Mouse (Mus musculus) hindbrain, embryonic 16.5 days (tissue): ENCODE results near the gene Spata33. TPM values are rescaled to one million over a fixed set of nuclear protein-coding genes. Genes with fewer than 3 reads are reported as not detected.
"Not testable (repeated sequence)": the region's sequence is repeated elsewhere in the genome, so short reads cannot be mapped to it uniquely, and the experiment has no call there.

Experiments used
- ATAC-seq: fragments of 200-750 bp; cut with Nextera tagmentation; 2 replicates; pipeline ENCODE4 v1.8.0; 2017; ENCODE audit warnings: moderate TSS enrichment, moderate library complexity
- H3K27ac ChIP-seq: fragments of 300-500 bp; sonication (generic); 2 replicates; pipeline ENCODE4 v1.5.1; 2014; ENCODE audit warnings: low read depth, mild to moderate bottlenecking, control low read depth, low read length, moderate library complexity
- H3K27me3 ChIP-seq: fragments of 300-500 bp; sonication (generic); replicated peaks from 2 replicates; pipeline ENCODE4 v1.6.1; 2014; ENCODE audit warnings: low read length; ENCODE audit not compliant: control insufficient read depth, insufficient read depth
- H3K36me3 ChIP-seq: fragments of 300-500 bp; sonication (generic); 2 replicates; pipeline ENCODE4 v1.6.1; 2014; ENCODE audit warnings: mild to moderate bottlenecking, low read length, moderate library complexity, mixed read lengths; ENCODE audit not compliant: control insufficient read depth, insufficient read depth
- H3K4me1 ChIP-seq: fragments of 300-500 bp; sonication (generic); 2 replicates; pipeline ENCODE4 v1.6.1; 2014; ENCODE audit warnings: low read depth, low read length; ENCODE audit not compliant: control insufficient read depth, insufficient read depth
- H3K4me2 ChIP-seq: fragments of 300-500 bp; sonication (generic); 2 replicates; pipeline ENCODE4 v1.6.1; 2014; ENCODE audit warnings: mild to moderate bottlenecking, low read length, control low read depth, moderate library complexity
- H3K4me3 ChIP-seq: fragments of 300-500 bp; sonication (generic); 2 replicates; pipeline ENCODE4 v1.5.1; 2014; ENCODE audit warnings: mild to moderate bottlenecking, low read length, control low read depth, moderate library complexity
- H3K9ac ChIP-seq: fragments of 300-500 bp; sonication (generic); 2 replicates; pipeline ENCODE4 v1.6.1; 2014; ENCODE audit warnings: low read depth, mild to moderate bottlenecking, control low read depth, low read length, moderate library complexity
- H3K9me3 ChIP-seq: fragments of 300-500 bp; sonication (generic); 2 replicates; pipeline ENCODE4 v1.6.1; 2014; ENCODE audit warnings: mild to moderate bottlenecking, low read length, moderate library complexity; ENCODE audit not compliant: control insufficient read depth
- WGBS: fragments of 180-500 bp; shearing (Covaris S2); extraction: QIAGEN DNeasy Blood & Tissue Kit; methylation state at CpG from one replicate; pipeline ENCODE4 v1.1.7; 2014; 5-methylcytosine and 5-hydroxymethylcytosine counted together
- polyA plus RNA-seq: library from polyadenylated mRNA; unstranded; fragments of >200 nt; fragmentation: Nextera tagmentation; extraction: Ambion mirVana; gene quantifications from 2 replicates; pipeline ENCODE4 v1.2.1, GENCODE M21; 2015

Spata33 gene
- polyA plus RNA-seq: 7.0 and 7.1 TPM in 2 replicates

DNA sequence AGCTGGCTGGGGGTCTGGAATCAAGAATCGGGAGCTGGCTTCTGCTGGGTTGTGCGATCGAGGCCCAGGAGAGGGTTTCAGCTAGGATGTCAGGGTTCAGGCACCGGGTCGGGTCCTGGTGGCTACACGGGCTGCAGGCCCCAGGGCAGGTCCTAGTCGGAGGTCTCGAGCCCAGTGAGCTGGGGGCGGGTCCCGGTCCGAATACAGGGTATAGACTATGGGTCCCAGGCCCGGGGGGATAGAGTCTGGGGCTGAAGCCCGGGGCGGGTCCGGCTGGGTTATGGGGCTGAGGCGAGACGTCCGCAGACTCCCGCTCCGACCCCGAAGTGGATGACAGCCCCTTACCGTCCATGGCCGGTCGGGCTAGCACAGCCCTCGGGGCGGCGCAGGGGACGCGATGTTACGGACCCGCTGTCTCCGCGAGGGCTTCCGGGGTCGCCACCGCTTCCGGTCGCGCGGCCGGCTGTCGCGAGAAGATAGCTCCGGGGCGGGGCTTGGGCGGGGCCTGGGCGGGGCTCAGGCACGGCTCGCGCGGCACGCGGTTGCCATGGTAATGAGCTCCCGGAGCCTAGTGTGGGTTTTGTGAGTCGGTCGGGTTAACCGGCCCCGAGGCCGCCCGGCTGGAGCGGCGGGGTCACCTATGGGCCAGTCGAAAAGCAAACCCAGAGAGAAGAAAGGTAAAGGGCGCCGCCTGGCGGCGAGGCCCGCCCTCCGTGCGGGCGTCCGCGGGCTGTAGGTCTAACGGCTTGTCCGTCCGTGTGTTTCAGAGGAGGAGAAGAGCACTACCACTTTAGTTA is at the start of gene Spata33, which contains the start of gene Chmp1a:
Gene Spata33, plus strand, starts transcription at position 512 of the 797 bp plus-strand sequence.
Gene Chmp1a, minus strand, starts transcription at position 443 of the 797 bp plus-strand sequence.
- H3K36me3 ChIP-seq: peaks cover 16% of the 10 kb centered on the region
- peak within 1 kb of the TSS; percentile 90 for H3K4me2 ChIP-seq
- peaks cover 19% of the 10 kb centered on the region for H3K4me1 ChIP-seq
- WGBS: 2% methylated on average over 72 of the region's 76 CpGs
- H3K9ac ChIP-seq: peak within 1 kb of the TSS; percentile 96
- H3K4me3 ChIP-seq: peak within 1 kb of the TSS; percentile 95
- ATAC-seq: peak; percentile 96
- no peaks in the 10 kb centered on the region for H3K27me3 ChIP-seq
- no peaks in the 10 kb centered on the region for H3K9me3 ChIP-seq
- peak within 1 kb of the TSS; percentile 69 for H3K27ac ChIP-seq

DNA sequence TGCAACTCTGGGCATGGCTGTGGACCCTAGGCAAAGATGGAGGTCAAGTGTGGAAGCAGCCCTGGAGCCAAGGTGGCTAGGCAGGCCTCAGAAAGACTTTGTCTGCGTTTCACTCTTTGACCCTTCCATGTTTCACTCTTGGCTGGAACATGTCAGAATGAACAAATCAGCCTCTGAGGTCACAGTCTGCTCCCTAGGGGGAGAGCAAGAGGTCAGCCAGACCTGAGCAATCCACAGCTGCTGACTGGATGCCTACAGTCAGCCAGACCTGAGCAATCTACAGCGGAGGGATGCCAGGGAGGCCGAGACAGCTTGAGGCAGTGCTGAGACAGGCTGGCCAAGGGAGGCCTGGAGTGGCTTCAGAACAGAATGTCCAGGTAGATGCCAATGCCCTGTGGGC is 31.2 kb upstream of the Spata33 start:
- WGBS: 60% methylated on average over 3 of the region's 3 CpGs
- H3K27me3 ChIP-seq: no peaks in the 10 kb centered on the region
- no peak for ATAC-seq

DNA sequence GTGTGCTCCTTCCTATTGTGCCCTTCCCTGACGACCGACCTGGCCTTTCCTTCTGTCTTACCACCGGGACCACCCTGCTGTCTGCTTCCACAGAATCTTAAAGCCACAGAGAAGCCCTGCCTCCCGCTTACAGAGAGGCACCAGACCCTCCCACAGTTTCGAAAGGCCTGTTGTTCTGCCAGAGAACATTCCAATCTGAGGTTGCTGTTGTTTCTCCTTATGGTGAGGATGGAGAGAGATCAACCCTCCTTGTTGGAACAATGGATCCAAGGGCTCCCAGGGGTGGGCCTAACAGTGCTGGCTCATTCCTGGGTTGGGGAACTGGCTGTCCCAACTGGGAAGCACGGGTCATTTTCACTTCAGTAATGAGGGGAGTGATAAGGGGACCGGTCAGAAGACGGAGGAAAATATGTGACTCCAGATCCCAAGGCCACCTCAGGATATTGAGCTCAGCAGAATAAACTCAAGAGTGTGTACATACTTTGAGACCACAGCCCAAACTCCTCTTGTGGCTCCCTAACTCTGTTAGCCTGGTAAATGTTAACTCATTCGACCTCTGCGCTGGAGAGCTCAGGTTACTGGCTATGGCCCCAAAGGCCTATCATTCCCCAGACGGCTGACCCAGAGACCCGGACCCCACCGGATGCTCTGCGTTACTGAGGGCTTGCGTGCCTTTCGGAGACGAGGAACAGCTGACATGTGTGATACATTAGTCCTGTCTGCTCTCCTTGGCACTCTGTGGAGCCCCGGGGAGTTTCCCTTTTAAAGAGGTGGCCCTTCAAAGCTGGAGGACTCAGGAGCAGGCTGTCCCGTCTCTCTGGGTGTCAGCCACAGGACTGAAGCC is 26.8 kb upstream of the Spata33 start, which contains the start of gene Dpep1:
Gene Dpep1, plus strand, starts transcription at position 677 of the 844 bp plus-strand sequence.
- no peak for ATAC-seq
- H3K36me3 ChIP-seq: no peaks in the 10 kb centered on the region
- WGBS: 54% methylated on average over 19 of the region's 19 CpGs
- H3K9ac ChIP-seq: no peak within 1 kb of the TSS
- no peak within 1 kb of the TSS for H3K4me3 ChIP-seq
- H3K4me1 ChIP-seq: no peaks in the 10 kb centered on the region; the same call in 1 of the 2 replicates
- no peaks in the 10 kb centered on the region for H3K27me3 ChIP-seq
- H3K9me3 ChIP-seq: no peaks in the 10 kb centered on the region
- H3K27ac ChIP-seq: no peak within 1 kb of the TSS
- H3K4me2 ChIP-seq: no peak within 1 kb of the TSS

More for the DNA sequence above, 31.2 kb upstream of the Spata33 start:
- Histone ChIP-seq H3K9ac (no peak overlapping the region), H3K9me3 (peaks cover 7% of the 10 kb centered on the region; the same call in 1 of the 2 replicates), H3K4me1 (no peaks in the 10 kb centered on the region), H3K36me3 (no peaks in the 10 kb centered on the region), H3K4me2 (no peak overlapping the region), H3K4me3 (no peak overlapping the region), H3K27ac (no peak overlapping the region)

DNA sequence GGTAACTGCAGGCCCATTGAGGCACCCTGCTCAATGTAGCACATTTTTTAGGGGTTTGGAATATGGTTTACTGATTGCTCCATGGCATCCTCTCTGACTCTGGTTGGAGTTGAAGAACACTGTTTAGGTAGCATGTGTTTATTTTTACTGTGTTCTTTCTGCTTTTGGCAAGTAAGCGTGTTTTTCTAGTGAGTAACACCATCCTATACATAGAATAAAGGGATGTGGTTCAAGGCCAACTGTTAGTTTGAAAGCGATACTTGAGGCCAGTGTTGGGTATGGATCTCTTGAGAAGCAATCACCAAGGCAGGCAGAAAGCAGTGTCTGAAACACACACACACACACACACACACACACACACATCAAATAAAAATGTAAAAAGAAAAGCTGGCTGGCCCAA is 24.6 kb upstream of the Spata33 start:
- Histone ChIP-seq H3K9ac (no peak overlapping the region), H3K27ac (no peak overlapping the region), H3K9me3 (no peaks in the 10 kb centered on the region), H3K36me3 (no peaks in the 10 kb centered on the region), H3K4me1 (no peaks in the 10 kb centered on the region; the same call in 1 of the 2 replicates), H3K4me3 (no peak overlapping the region), H3K4me2 (no peak overlapping the region), H3K27me3 (no peaks in the 10 kb centered on the region)
- ATAC-seq: no peak
- 83% methylated on average over 2 of the region's 2 CpGs for WGBS

DNA sequence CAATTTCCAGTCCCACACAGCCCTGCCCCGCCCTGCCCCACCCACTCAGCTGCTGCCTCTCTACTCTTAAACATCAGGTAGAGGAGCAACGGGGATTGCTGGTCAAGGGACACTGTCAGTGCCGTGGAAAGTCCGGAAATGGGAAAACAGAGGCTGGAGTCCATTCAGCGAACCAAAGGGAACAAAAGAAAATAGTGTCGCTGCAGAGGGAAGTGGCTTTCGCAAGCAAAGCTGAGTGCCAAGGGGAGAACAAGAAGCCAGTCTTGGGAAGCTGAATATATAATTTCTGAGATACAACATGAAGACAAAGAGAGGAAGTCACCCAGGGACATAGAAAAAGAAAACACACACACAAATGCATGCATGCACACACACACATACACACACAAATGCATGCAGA is 23.8 kb upstream of the Spata33 start:
- Histone ChIP-seq H3K27me3 (no peaks in the 10 kb centered on the region), H3K4me1 (no peaks in the 10 kb centered on the region; the same call in 1 of the 2 replicates), H3K27ac (no peak overlapping the region), H3K36me3 (no peaks in the 10 kb centered on the region), H3K9me3 (no peaks in the 10 kb centered on the region), H3K4me2 (no peak overlapping the region), H3K4me3 (no peak overlapping the region), H3K9ac (no peak overlapping the region)
- 76% methylated on average over 7 of the region's 7 CpGs for WGBS
- ATAC-seq: no peak

DNA sequence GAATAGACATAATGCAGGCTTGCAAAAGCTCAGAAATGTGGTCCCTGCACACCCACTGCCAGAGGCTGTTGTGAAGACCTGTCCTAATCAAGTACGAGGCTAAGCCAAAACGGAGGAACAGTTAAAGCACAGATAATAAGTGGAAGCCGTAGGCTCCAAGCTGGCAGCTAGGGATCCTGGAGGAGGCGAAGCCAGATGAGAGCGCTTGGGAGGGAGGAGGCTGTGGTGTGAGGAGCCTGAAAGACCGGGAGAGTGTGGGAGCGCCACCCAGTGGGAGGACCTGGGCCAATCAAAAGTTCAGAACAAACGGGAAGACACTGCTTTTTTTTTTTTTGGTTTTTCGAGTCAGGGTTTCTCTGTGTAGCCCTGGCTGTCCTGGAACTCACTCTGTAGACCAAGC is 22.0 kb upstream of the Spata33 start:
- Histone ChIP-seq H3K9me3 (no peaks in the 10 kb centered on the region), H3K36me3 (no peaks in the 10 kb centered on the region), H3K4me3 (no peak overlapping the region), H3K27ac (no peak overlapping the region), H3K9ac (no peak overlapping the region), H3K27me3 (no peaks in the 10 kb centered on the region), H3K4me1 (no peaks in the 10 kb centered on the region; the same call in 1 of the 2 replicates), H3K4me2 (peak overlapping the region; percentile 37)
- no peak for ATAC-seq
- WGBS: 3% methylated on average over 9 of the region's 9 CpGs

DNA sequence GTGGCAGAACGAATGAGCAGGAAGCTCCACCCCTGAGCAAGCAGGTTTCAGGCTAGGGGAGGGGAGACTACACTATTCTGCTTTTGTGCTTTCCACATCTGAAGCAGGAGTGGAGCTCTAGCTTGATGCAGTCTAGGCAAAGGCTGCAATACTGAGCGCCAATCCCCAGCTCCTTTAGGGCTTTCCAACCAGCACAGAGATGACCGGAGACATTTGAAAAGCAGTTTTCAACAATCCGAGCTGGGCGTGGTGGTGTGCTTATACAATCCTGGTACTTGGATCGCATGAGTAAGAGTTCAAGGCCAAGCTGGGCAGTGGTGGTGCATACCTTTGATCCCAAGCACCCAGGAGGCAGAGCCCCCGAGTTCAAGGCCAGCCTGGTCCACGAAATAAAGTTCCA is 20.7 kb upstream of the Spata33 start:
- H3K27ac ChIP-seq: no peak overlapping the region
- H3K4me1 ChIP-seq: no peaks in the 10 kb centered on the region; the same call in 1 of the 2 replicates
- H3K9me3 ChIP-seq: no peaks in the 10 kb centered on the region
- H3K9ac ChIP-seq: no peak overlapping the region
- no peak overlapping the region for H3K4me3 ChIP-seq
- no peak for ATAC-seq
- no peak overlapping the region for H3K4me2 ChIP-seq
- WGBS: 67% methylated on average over 7 of the region's 8 CpGs
- H3K27me3 ChIP-seq: no peaks in the 10 kb centered on the region
- no peaks in the 10 kb centered on the region for H3K36me3 ChIP-seq

DNA sequence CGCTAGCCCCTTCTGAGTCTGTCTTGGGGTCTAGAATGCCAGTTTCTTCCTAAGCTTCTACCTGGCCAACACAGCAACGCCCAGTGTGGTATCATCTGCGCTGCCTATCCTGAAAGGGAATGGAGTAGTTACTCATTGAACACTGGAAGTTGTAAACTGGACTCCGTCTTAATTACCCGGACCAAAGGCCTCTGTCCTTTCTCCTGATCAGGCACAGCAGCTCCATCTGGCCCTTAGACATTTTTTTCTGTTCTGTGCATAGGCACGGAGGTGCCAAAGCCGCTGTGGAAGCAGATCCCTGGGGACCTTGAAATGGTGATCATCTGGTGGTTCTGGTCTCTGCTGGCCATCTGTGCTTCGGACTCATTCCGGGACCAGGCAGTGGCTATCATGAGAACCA is 18.9 kb upstream of the Spata33 start:
- Histone ChIP-seq H3K27ac (no peak overlapping the region), H3K9ac (no peak overlapping the region), H3K4me2 (no peak overlapping the region), H3K9me3 (no peaks in the 10 kb centered on the region), H3K4me3 (no peak overlapping the region), H3K4me1 (no peaks in the 10 kb centered on the region; the same call in 1 of the 2 replicates), H3K36me3 (no peaks in the 10 kb centered on the region), H3K27me3 (no peaks in the 10 kb centered on the region)
- no peak for ATAC-seq
- 82% methylated on average over 9 of the region's 9 CpGs for WGBS

DNA sequence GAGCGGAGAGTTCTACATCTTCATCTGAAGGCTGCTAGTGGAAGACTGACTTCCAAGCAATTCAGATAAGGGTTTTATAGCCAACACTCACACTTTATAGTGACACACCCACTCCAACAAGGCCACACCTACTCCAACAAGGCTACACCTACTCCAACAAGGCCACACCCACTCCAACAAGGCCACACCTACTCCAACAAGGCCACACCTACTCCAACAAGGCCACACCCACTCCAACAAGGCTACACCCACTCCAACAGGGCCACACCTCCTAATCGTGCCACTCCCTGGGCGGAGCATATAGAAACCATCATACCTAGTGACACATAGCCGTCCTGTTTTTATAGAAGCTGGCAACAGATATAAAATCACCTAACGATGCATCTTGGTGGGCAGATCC is 15.6 kb upstream of the Spata33 start:
- 76% methylated on average over 5 of the region's 5 CpGs for WGBS
- not testable (repeated sequence) for ATAC-seq, H3K4me1 ChIP-seq, H3K36me3 ChIP-seq, H3K4me2 ChIP-seq, H3K4me3 ChIP-seq, H3K9me3 ChIP-seq, H3K27me3 ChIP-seq, H3K9ac ChIP-seq, H3K27ac ChIP-seq
